Mouse (Mus musculus) ES-CJ7 (cell line): ENCODE measurements around the gene Chmp6.

Experiments used
- DNase-seq: peaks from one replicate; pipeline ENCODE4 v3.0.0; 2011; ENCODE audit warnings: low read depth, low spot score

Gene Chmp6

GRCm38 (mm10) chr11:119907711-119908110 lies 5.5 kb upstream of the Chmp6 start:
- no peak for DNase-seq

- DNase-seq = peak; percentile 77
Measured at GRCm38 (mm10) chr11:119909436-119909835, 3.8 kb upstream of the Chmp6 start.

- peak; percentile 37 for DNase-seq
Measured at GRCm38 (mm10) chr11:119912845-119913244, 396 bp upstream of the Chmp6 start.

GRCm38 (mm10) chr11:119913935-119914314 lies 684 bp downstream of the Chmp6 start:
- DNase-seq = no peak

- DNase-seq = no peak
Measured at GRCm38 (mm10) chr11:119914381-119914780, 1.1 kb downstream of the Chmp6 start.

- DNase-seq = no peak
Measured at GRCm38 (mm10) chr11:119915666-119916065, 2.4 kb downstream of the Chmp6 start.

- peak; percentile 40 for DNase-seq
Measured at GRCm38 (mm10) chr11:119916102-119916790, 3.0 kb downstream of the Chmp6 start.

- no peak for DNase-seq
Measured at GRCm38 (mm10) chr11:119916834-119917469, 3.7 kb downstream of the Chmp6 start.

- DNase-seq = no peak
Measured at GRCm38 (mm10) chr11:119918521-119918920, 5.3 kb downstream of the Chmp6 start.

- no peak for DNase-seq
Measured at GRCm38 (mm10) chr11:119919432-119919831, 6.2 kb downstream of the Chmp6 start.

GRCm38 (mm10) chr11:119919897-119920296 lies 6.7 kb downstream of the Chmp6 start:
- DNase-seq = peak; percentile 83

GRCm38 (mm10) chr11:119920668-119921067 lies 7.4 kb downstream of the Chmp6 start:
- DNase-seq = no peak

GRCm38 (mm10) chr11:119925176-119925575 lies 11.9 kb downstream of the Chmp6 start:
- DNase-seq = no peak

GRCm38 (mm10) chr11:119926762-119927161 lies 13.5 kb downstream of the Chmp6 start:
- DNase-seq = no peak

GRCm38 (mm10) chr11:119928023-119928681 lies 14.9 kb downstream of the Chmp6 start:
- DNase-seq = peak; percentile 68

GRCm38 (mm10) chr11:119929603-119930265 lies 16.5 kb downstream of the Chmp6 start:
- no peak for DNase-seq

GRCm38 (mm10) chr11:119931809-119932208 lies 18.6 kb downstream of the Chmp6 start:
- DNase-seq = no peak

GRCm38 (mm10) chr11:119933142-119933541 lies 19.9 kb downstream of the Chmp6 start:
- no peak for DNase-seq

GRCm38 (mm10) chr11:119933819-119934583 lies 20.8 kb downstream of the Chmp6 start:
- DNase-seq = no peak

- no peak for DNase-seq
Measured at GRCm38 (mm10) chr11:119934773-119935172, 21.5 kb downstream of the Chmp6 start.

- peak; percentile 72 for DNase-seq
Measured at GRCm38 (mm10) chr11:119935457-119935856, 22.2 kb downstream of the Chmp6 start.
